Mouse (Mus musculus): ENCODE results near the gene Arl8b.

DNA sequence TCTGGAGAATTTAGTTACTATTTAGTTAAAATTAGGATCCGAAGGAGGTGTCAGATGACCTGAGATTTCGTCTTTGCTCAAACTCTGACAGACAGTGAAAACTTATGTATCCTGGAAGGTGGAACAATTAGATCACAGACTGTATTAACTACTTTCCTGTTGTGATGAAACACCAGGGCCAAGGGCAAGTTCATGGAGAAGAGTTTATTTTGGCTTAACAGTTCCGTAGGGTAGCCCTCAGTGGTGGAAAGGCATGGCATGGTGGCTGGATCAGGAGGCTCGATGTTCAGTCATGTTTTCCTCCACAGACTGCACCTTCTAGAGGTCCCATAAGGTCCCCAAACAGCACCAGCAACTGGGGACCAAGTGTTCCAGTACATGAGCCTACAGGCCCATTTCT, 54.2 kb downstream of the Arl8b start:
- TF ChIP-seq POLR2A (IDR thresholded peaks at IDR 0.05; ENCODE audit: borderline replicate concordance, control insufficient read depth, low read depth, low read length) (no peak), CTCF (IDR thresholded peaks at IDR 0.05; ENCODE audit: control insufficient read depth, insufficient read depth, low read length) (no peak)
